Mouse (Mus musculus): Measurements from ENCODE around the gene B3galt1. TPM values are rescaled to one million over a fixed set of nuclear protein-coding genes. Genes with fewer than 3 reads are reported as not detected.
A peak's percentile ranks its signal among the peaks of the same experiment; 100 is the strongest.

Gene B3galt1
- total RNA-seq, 1 experiment from 2014 or later = 2.7 TPM

- DNase-seq = no peak
Observed at GRCm38 (mm10) chr2:67724249-67724648, 158.6 kb downstream of the B3galt1 start.

DNA sequence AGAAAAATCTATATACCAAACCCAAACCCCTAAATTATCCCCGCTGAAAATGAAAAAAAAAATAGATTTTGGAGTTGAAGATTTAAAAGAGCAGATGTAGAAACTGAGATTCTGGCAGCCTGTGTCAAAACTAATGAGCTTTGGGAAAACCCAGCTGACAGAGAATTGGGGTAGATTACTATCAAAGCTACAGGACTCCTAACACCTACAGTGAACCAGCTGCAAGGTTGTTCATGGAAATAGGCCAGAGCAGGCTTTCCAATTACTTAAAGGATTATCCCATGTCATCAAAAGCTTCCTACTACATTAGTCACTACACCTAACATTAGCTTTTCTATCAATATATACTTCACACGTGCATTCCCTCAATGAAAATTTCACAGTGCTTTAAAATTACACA is 165.1 kb downstream of the B3galt1 start:
- no peak for DNase-seq

GRCm38 (mm10) chr2:67751585-67751984 is 185.9 kb downstream of the B3galt1 start:
- no peak for DNase-seq

DNA sequence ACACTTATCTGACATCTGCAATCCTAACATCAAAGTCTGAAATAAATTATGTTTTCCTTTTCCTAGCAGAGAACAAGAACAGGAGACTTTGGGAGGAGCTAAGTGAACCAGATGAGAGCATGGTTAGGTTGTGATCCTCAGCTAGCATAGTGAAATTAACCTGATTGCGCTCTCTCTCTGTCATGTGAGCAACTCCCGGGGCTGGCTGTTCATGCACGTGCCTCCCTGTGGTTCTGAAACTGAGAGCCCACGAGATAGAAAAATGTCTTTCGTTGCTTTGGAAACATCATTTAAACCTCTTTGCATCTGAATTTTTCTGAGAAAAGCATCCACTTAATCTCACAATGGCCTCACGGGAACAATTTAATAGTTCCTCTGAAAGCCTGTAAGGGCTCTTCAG is 190.8 kb downstream of the B3galt1 start:
- DNase-seq = no peak

DNA sequence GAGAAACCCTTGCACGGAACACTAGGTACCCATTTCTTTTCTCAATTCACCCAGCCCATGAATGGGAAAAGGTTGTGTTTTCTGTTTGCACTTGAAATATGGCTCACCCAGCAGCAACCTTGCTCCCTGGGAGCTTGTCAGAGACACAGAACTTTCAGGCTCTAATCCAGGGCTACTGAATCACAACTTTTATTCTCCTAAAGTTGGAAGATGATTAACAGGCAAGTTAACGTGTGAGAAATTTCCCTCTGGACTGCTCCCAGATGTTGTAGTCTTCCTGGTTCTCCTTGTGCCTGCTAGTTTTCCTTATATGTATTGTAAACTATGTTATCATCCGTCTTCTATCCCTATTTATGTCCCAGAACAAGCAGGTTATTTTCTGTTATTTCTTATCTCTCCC is 221.9 kb downstream of the B3galt1 start:
- no peak for DNase-seq

DNA sequence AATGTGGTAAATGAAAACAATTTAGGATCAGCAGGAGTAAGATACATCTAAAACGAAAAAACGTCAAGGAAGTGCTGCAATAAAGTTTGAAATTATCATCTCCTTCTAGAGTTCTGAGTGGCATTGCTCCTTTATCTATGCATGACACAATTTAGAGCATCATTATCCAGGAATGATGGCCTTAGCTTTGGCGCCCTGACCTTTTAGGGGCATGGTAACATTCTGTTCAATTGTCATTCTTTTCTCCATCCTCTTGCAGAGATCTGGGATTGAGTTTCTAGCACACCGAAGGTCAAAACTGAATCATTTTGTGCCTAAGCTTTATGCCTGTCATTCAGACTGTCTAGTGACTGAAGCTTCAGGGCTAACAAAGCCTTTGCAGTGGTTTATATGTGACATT is 231.9 kb downstream of the B3galt1 start:
- peak; percentile 5 for DNase-seq

DNA sequence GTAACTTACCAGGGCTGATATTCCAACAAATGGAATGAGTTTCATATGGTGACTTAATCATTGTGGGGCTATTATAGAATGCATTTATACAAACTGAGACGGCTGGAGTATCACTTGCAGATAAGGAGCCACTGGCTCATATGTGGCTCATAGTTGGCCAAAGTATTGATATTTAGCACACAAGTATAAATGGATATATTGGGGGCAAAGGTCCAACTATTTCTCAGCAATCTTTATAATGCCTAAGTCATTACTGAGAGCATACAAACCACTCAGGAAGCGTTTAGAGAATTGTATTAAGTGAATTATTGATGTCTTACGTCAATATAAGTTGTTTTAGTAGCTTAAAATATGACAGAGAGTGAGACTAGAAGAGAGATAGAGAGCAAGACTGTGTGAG is 234.3 kb downstream of the B3galt1 start:
- DNase-seq = no peak

- DNase-seq = no peak
Observed at GRCm38 (mm10) chr2:67816149-67816548, 250.5 kb downstream of the B3galt1 start.

DNA sequence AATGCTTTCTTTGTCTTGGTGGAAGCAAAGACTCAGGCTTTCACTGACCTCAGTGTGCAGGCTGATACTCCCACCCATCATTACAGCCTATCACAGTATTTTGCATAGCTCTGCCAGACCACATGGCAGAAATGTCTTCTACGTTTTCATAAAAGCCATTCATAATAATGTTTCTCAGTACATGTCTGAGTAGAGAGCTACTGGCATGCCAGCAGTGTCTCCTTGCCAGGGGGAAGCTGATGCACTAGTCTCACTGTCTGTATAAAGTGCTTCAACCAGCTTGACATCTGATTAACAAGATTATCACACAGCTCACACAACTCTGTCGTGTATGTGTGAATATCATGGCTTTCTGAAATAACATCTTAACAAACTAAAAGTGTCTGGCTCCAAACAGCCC is 252.3 kb downstream of the B3galt1 start:
- no peak for DNase-seq

GRCm38 (mm10) chr2:67822360-67822759 is 256.7 kb downstream of the B3galt1 start:
- no peak for DNase-seq

- no peak for DNase-seq
Observed at GRCm38 (mm10) chr2:67827697-67828096, 262.0 kb downstream of the B3galt1 start.

DNA sequence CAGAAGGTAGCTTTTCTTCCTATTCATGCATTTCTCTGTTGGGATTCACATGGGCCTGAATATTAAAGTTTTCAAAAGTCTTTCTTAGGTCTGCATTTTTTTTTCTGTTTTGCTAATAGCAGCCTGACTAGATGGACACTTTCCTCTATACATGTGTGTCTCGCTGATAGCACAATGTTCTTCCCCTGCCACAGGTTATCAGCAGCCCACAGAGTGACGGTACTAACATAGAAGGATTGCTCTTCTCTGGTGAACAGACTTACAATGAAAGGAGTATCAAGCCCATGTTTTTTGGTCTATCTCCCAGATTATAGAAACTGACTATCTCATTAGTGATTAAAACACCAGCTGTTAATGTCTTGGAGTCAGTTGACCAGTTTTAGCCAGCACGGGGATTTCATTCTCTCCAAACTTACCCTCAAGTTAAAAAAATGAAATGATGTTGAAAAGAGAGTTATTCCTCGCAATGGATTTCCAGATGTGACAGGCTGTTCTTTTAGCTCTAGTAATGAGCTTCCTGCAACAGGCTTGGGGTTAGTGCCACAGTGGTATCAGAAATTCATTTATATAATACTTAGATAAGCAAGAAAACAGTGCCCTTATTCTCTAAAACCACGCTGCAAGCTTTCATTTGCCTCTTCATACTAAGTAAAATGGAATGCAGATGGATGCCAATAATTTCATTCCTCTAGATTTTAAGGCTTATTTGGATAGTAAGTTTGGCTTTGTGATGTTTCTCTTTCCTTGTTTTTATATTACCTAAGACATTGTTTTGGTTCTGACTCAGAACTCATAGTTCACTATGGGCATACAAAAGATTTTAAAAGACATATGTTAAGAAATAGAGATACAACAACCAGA is 263.6 kb downstream of the B3galt1 start:
- no peak for DNase-seq

- DNase-seq = no peak
Observed at GRCm38 (mm10) chr2:67847806-67848205, 282.1 kb downstream of the B3galt1 start.

- no peak for DNase-seq
Observed at GRCm38 (mm10) chr2:67850725-67851124, 285.1 kb downstream of the B3galt1 start.

- no peak for DNase-seq
Observed at GRCm38 (mm10) chr2:67858340-67858739, 292.7 kb downstream of the B3galt1 start.

DNA sequence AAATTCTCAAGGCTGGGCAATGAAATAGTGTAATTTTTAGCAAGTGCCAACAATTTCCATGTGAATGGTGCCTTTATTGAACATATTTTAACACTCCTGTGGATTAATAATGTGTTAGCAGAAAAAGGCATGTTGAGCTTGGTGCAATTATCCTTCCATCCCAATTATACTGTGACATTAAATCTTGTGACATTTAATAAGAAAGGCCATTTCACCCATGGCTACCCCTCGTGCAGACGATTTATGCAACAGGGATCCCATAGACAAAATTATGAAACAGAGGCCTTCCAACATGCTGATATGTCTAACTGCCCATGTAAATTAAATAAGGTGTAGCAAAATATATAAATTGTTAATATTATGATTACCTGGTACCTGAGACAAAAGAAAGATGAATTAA is 293.3 kb downstream of the B3galt1 start:
- DNase-seq = no peak

- no peak for DNase-seq
Observed at GRCm38 (mm10) chr2:67873368-67873767, 307.7 kb downstream of the B3galt1 start.

DNA sequence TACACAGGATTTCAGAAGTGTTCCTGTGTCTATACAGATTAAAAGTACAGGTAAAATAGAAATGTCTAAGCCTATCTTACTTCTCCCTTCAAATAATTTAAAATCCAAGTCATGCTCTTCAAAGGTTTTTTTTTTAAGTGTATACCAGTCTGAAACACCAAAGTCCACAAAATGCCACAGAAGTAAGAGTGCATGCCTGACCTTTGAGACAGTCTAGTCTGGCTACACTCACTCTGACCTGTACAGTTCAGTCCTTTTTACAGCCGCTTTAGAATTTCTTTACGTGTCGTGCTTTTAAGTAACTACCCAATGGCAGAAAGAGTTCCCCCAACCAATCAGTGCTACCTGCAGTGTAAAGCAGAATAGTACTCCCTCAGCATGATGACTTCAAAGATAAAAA is 314.2 kb downstream of the B3galt1 start:
- DNase-seq = no peak

- DNase-seq = no peak
Observed at GRCm38 (mm10) chr2:67881713-67882281, 316.1 kb downstream of the B3galt1 start.

DNA sequence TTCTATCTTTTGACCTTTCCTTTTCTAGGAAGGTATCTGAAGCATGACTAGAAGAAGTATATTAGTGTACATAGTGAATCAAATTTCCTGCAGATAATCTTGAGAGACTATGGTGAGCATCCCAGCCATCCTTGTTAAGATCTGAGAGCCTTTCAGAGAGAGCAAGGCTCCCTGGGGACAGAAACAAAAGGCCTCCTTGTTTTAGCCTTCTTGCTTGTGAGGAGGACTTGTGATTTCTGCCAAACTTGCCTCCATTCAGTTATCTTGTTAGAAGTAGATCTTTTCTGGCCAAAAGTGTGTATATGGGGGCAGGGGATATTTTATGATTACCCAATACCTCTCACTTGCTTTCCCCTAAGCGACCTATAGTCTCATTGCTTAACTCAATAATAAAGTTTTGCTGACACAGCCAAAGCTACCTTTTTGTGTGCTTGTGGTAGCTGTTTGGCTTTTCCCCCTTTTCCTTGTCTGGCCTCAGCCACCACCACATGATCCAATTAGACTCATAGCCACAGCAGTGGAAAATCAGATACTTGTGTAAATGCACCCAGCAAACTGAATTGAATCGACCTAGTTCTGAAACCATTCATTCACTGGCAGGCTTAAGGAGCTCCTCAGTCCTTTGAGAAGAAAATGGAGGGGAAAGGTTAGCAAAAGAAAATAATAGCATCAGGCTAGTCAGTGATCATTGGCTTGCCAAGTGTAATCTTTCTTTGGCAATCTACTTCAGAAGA is 332.5 kb downstream of the B3galt1 start:
- no peak for DNase-seq

- DNase-seq = no peak
Observed at GRCm38 (mm10) chr2:67901574-67901973, 335.9 kb downstream of the B3galt1 start.

- no peak for DNase-seq
Observed at GRCm38 (mm10) chr2:67902651-67903292, 337.1 kb downstream of the B3galt1 start.

GRCm38 (mm10) chr2:67903769-67904168 is 338.1 kb downstream of the B3galt1 start:
- no peak for DNase-seq
